Mouse (Mus musculus): ENCODE measurements around the gene Gm20388. TPM values are rescaled to one million over a fixed set of nuclear protein-coding genes. Genes with fewer than 3 reads are reported as not detected.
"Not testable (repeated sequence)": the region's sequence is repeated elsewhere in the genome, so short reads cannot be mapped to it uniquely, and the experiment has no call there.

Gm20388 gene
- polyA plus RNA-seq, 1 experiment from 2014 or later: not detected

- Histone ChIP-seq H3K27ac (replicated peaks; ENCODE audit: low read depth, low read length) (peak within 1 kb of the TSS; percentile 96), H3K9me3 (ENCODE audit: control insufficient read depth, low read length) (no peaks in the 10 kb centered on the region), H3K36me3 (ENCODE audit: control insufficient read depth, insufficient read depth, low read length) (no peaks in the 10 kb centered on the region), H3K9ac (ENCODE audit: low read length) (peak within 1 kb of the TSS; percentile 99), H3K27me3 (ENCODE audit: control insufficient read depth, insufficient read depth, low read length) (no peaks in the 10 kb centered on the region), H3K4me2 (ENCODE audit: low read depth, severe bottlenecking) (peak within 1 kb of the TSS; percentile 79), H3K4me3 (ENCODE audit: low read depth, low read length) (peak within 1 kb of the TSS; percentile 88), H3K4me1 (ENCODE audit: control insufficient read depth, insufficient read depth, low read length) (peaks cover 13% of the 10 kb centered on the region)
- ATAC-seq (ENCODE audit: insufficient number of reproducible peaks, low FRiP score, low TSS enrichment, low read depth) (peak; percentile 98), DNase-seq (ENCODE audit: low spot score) (peak; percentile 99)
- WGBS: under 1% methylated on average over 86 of the region's 91 CpGs
Measured at GRCm38 (mm10) chr8:123042158-123042973, 3131.7 kb downstream of the Gm20388 start, which contains the start of gene Ankrd11. Gene Ankrd11, minus strand, starts transcription at chr8:123042277.

- no peaks in the 10 kb centered on the region for H3K27me3 ChIP-seq (ENCODE audit: control insufficient read depth, insufficient read depth, low read length)
- H3K27ac ChIP-seq (replicated peaks; ENCODE audit: low read depth, low read length): peak overlapping the region; percentile 92
- 23% methylated on average over 22 of the region's 22 CpGs for WGBS
- H3K4me2 ChIP-seq (ENCODE audit: low read depth, severe bottlenecking): peak overlapping the region; percentile 58
- H3K4me1 ChIP-seq (ENCODE audit: control insufficient read depth, insufficient read depth, low read length): peaks cover 13% of the 10 kb centered on the region
- DNase-seq (ENCODE audit: low spot score) (peak; percentile 36), ATAC-seq (ENCODE audit: insufficient number of reproducible peaks, low FRiP score, low TSS enrichment, low read depth) (no peak)
- H3K9me3 ChIP-seq (ENCODE audit: control insufficient read depth, low read length): no peaks in the 10 kb centered on the region
- peak overlapping the region; percentile 88 for H3K9ac ChIP-seq (ENCODE audit: low read length)
- no peaks in the 10 kb centered on the region for H3K36me3 ChIP-seq (ENCODE audit: control insufficient read depth, insufficient read depth, low read length)
- H3K4me3 ChIP-seq (ENCODE audit: low read depth, low read length): peak overlapping the region; percentile 88
Measured at GRCm38 (mm10) chr8:123042974-123043625, 3132.5 kb downstream of the Gm20388 start.

GRCm38 (mm10) chr8:123043941-123044340 is 3133.3 kb downstream of the Gm20388 start:
- WGBS: 90% methylated on average over 3 of the region's 3 CpGs
- Histone ChIP-seq H3K4me1 (ENCODE audit: control insufficient read depth, insufficient read depth, low read length) (peaks cover 13% of the 10 kb centered on the region), H3K4me2 (ENCODE audit: low read depth, severe bottlenecking) (no peak overlapping the region), H3K27ac (replicated peaks; ENCODE audit: low read depth, low read length) (no peak overlapping the region), H3K9ac (ENCODE audit: low read length) (no peak overlapping the region), H3K27me3 (ENCODE audit: control insufficient read depth, insufficient read depth, low read length) (no peaks in the 10 kb centered on the region), H3K9me3 (ENCODE audit: control insufficient read depth, low read length) (no peaks in the 10 kb centered on the region), H3K36me3 (ENCODE audit: control insufficient read depth, insufficient read depth, low read length) (no peaks in the 10 kb centered on the region), H3K4me3 (ENCODE audit: low read depth, low read length) (no peak overlapping the region)
- ATAC-seq (ENCODE audit: insufficient number of reproducible peaks, low FRiP score, low TSS enrichment, low read depth): no peak
- DNase-seq (ENCODE audit: low spot score): no peak

- H3K36me3 ChIP-seq (ENCODE audit: control insufficient read depth, insufficient read depth, low read length); H3K27me3 ChIP-seq (ENCODE audit: control insufficient read depth, insufficient read depth, low read length); H3K27ac ChIP-seq (replicated peaks; ENCODE audit: low read depth, low read length); H3K4me3 ChIP-seq (ENCODE audit: low read depth, low read length); H3K4me2 ChIP-seq (ENCODE audit: low read depth, severe bottlenecking); H3K9ac ChIP-seq (ENCODE audit: low read length); DNase-seq (ENCODE audit: low spot score); H3K9me3 ChIP-seq (ENCODE audit: control insufficient read depth, low read length); ATAC-seq (ENCODE audit: insufficient number of reproducible peaks, low FRiP score, low TSS enrichment, low read depth): not testable (repeated sequence)
- H3K4me1 ChIP-seq (ENCODE audit: control insufficient read depth, insufficient read depth, low read length): peaks cover 13% of the 10 kb centered on the region
- 94% methylated on average over 23 of the region's 23 CpGs for WGBS
Measured at GRCm38 (mm10) chr8:123044743-123045425, 3134.2 kb downstream of the Gm20388 start.

- H3K4me1 ChIP-seq (ENCODE audit: control insufficient read depth, insufficient read depth, low read length): peaks cover 5% of the 10 kb centered on the region
- H3K4me3 ChIP-seq (ENCODE audit: low read depth, low read length): no peak overlapping the region
- H3K9me3 ChIP-seq (ENCODE audit: control insufficient read depth, low read length): no peaks in the 10 kb centered on the region
- 83% methylated on average over 4 of the region's 4 CpGs for WGBS
- H3K27me3 ChIP-seq (ENCODE audit: control insufficient read depth, insufficient read depth, low read length): no peaks in the 10 kb centered on the region
- no peak overlapping the region for H3K4me2 ChIP-seq (ENCODE audit: low read depth, severe bottlenecking)
- ATAC-seq (ENCODE audit: insufficient number of reproducible peaks, low FRiP score, low TSS enrichment, low read depth): no peak
- no peak overlapping the region for H3K9ac ChIP-seq (ENCODE audit: low read length)
- no peaks in the 10 kb centered on the region for H3K36me3 ChIP-seq (ENCODE audit: control insufficient read depth, insufficient read depth, low read length)
- no peak overlapping the region for H3K27ac ChIP-seq (replicated peaks; ENCODE audit: low read depth, low read length)
- DNase-seq (ENCODE audit: low spot score): no peak
Measured at GRCm38 (mm10) chr8:123046706-123047105, 3136.1 kb downstream of the Gm20388 start.

- Histone ChIP-seq H3K4me2 (ENCODE audit: low read depth, severe bottlenecking) (no peak overlapping the region), H3K4me3 (ENCODE audit: low read depth, low read length) (no peak overlapping the region), H3K4me1 (ENCODE audit: control insufficient read depth, insufficient read depth, low read length) (peaks cover 5% of the 10 kb centered on the region), H3K9me3 (ENCODE audit: control insufficient read depth, low read length) (no peaks in the 10 kb centered on the region), H3K9ac (ENCODE audit: low read length) (no peak overlapping the region), H3K27ac (replicated peaks; ENCODE audit: low read depth, low read length) (no peak overlapping the region), H3K27me3 (ENCODE audit: control insufficient read depth, insufficient read depth, low read length) (no peaks in the 10 kb centered on the region), H3K36me3 (ENCODE audit: control insufficient read depth, insufficient read depth, low read length) (no peaks in the 10 kb centered on the region)
- ATAC-seq (ENCODE audit: insufficient number of reproducible peaks, low FRiP score, low TSS enrichment, low read depth): no peak
- WGBS: 94% methylated on average over 7 of the region's 7 CpGs
- DNase-seq (ENCODE audit: low spot score): no peak
Measured at GRCm38 (mm10) chr8:123047827-123048226, 3137.2 kb downstream of the Gm20388 start.

GRCm38 (mm10) chr8:123048402-123048801 is 3137.8 kb downstream of the Gm20388 start:
- H3K4me1 ChIP-seq (ENCODE audit: control insufficient read depth, insufficient read depth, low read length): peaks cover 1% of the 10 kb centered on the region; the same call in 1 of the 2 replicates
- no peak for ATAC-seq (ENCODE audit: insufficient number of reproducible peaks, low FRiP score, low TSS enrichment, low read depth)
- no peak overlapping the region for H3K4me2 ChIP-seq (ENCODE audit: low read depth, severe bottlenecking)
- H3K27me3 ChIP-seq (ENCODE audit: control insufficient read depth, insufficient read depth, low read length): no peaks in the 10 kb centered on the region
- H3K27ac ChIP-seq (replicated peaks; ENCODE audit: low read depth, low read length): no peak overlapping the region
- H3K9ac ChIP-seq (ENCODE audit: low read length): no peak overlapping the region
- no peaks in the 10 kb centered on the region for H3K36me3 ChIP-seq (ENCODE audit: control insufficient read depth, insufficient read depth, low read length)
- WGBS: 90% methylated on average over 7 of the region's 7 CpGs
- no peak overlapping the region for H3K4me3 ChIP-seq (ENCODE audit: low read depth, low read length)
- DNase-seq (ENCODE audit: low spot score): no peak
- no peaks in the 10 kb centered on the region for H3K9me3 ChIP-seq (ENCODE audit: control insufficient read depth, low read length)

GRCm38 (mm10) chr8:123051458-123051857 is 3140.8 kb downstream of the Gm20388 start:
- Histone ChIP-seq H3K4me1 (ENCODE audit: control insufficient read depth, insufficient read depth, low read length) (no peaks in the 10 kb centered on the region), H3K27ac (replicated peaks; ENCODE audit: low read depth, low read length) (no peak overlapping the region), H3K9ac (ENCODE audit: low read length) (no peak overlapping the region), H3K9me3 (ENCODE audit: control insufficient read depth, low read length) (no peaks in the 10 kb centered on the region), H3K36me3 (ENCODE audit: control insufficient read depth, insufficient read depth, low read length) (no peaks in the 10 kb centered on the region), H3K4me3 (ENCODE audit: low read depth, low read length) (no peak overlapping the region), H3K4me2 (ENCODE audit: low read depth, severe bottlenecking) (no peak overlapping the region), H3K27me3 (ENCODE audit: control insufficient read depth, insufficient read depth, low read length) (no peaks in the 10 kb centered on the region)
- WGBS: 78% methylated on average over 5 of the region's 5 CpGs
- DNase-seq (ENCODE audit: low spot score) (no peak), ATAC-seq (ENCODE audit: insufficient number of reproducible peaks, low FRiP score, low TSS enrichment, low read depth) (no peak)
